Mouse (Mus musculus) frontal cortex, postnatal 36 days (tissue): ENCODE measurements around the gene Edn1.
A peak's percentile ranks its signal among the peaks of the same experiment; 100 is the strongest.

Experiments used
- DNase-seq, 2 experiments: peaks; one replicate each; pipeline ENCODE4 v3.0.0; 2022; ENCODE audit warnings: low spot score in 2 of 2

Gene Edn1

GRCm38 (mm10) chr13:42301161-42301721 is at the start of gene Edn1:
Edn1 (plus strand) TSS chr13:42301476.
- DNase-seq, result peak in 1 of 2 experiments; percentile 23

- DNase-seq, result no peak
These were observed 47.5 kb upstream of the Edn1 start for GRCm38 (mm10) chr13:42253821-42254220.

- DNase-seq, result no peak
These were observed 46.2 kb upstream of the Edn1 start for GRCm38 (mm10) chr13:42255105-42255504.

GRCm38 (mm10) chr13:42258422-42258821 is 42.9 kb upstream of the Edn1 start:
- DNase-seq, result no peak

- DNase-seq, result no peak
These were observed 40.6 kb upstream of the Edn1 start for GRCm38 (mm10) chr13:42260667-42261066.

- DNase-seq, result no peak
These were observed 31.2 kb upstream of the Edn1 start for GRCm38 (mm10) chr13:42270051-42270450.

GRCm38 (mm10) chr13:42276774-42277454 is 24.4 kb upstream of the Edn1 start:
- no peak for DNase-seq

GRCm38 (mm10) chr13:42277751-42278150 is 23.5 kb upstream of the Edn1 start:
- DNase-seq, result no peak

GRCm38 (mm10) chr13:42285896-42286295 is 15.4 kb upstream of the Edn1 start:
- DNase-seq, result no peak

- DNase-seq, result no peak
These were observed 14.5 kb upstream of the Edn1 start for GRCm38 (mm10) chr13:42286768-42287167.

GRCm38 (mm10) chr13:42292593-42292992 is 8.7 kb upstream of the Edn1 start:
- DNase-seq, result no peak

GRCm38 (mm10) chr13:42298302-42298701 is 3.0 kb upstream of the Edn1 start:
- peak in 1 of 2 experiments; percentile 34 for DNase-seq

- no peak for DNase-seq
These were observed 2.5 kb upstream of the Edn1 start for GRCm38 (mm10) chr13:42298766-42299165.

GRCm38 (mm10) chr13:42300567-42300966 is 709 bp upstream of the Edn1 start:
- DNase-seq, result peak; percentile 76 to 78

- DNase-seq, result peak in 1 of 2 experiments; percentile 19
These were observed 935 bp downstream of the Edn1 start for GRCm38 (mm10) chr13:42301961-42302861.

GRCm38 (mm10) chr13:42303180-42303929 is 2.1 kb downstream of the Edn1 start:
- DNase-seq, result no peak

- DNase-seq, result no peak
These were observed 2.9 kb downstream of the Edn1 start for GRCm38 (mm10) chr13:42304139-42304538.

GRCm38 (mm10) chr13:42306870-42307800 is 5.9 kb downstream of the Edn1 start:
- no peak for DNase-seq

GRCm38 (mm10) chr13:42308368-42309103 is 7.3 kb downstream of the Edn1 start:
- no peak for DNase-seq

GRCm38 (mm10) chr13:42309804-42310203 is 8.5 kb downstream of the Edn1 start:
- no peak for DNase-seq
